Mouse (Mus musculus): Measurements from ENCODE around the gene Cyp2d22. TPM values are rescaled to one million over a fixed set of nuclear protein-coding genes. Genes with fewer than 3 reads are reported as not detected.
"Not testable (repeated sequence)": the region's sequence is repeated elsewhere in the genome, so short reads cannot be mapped to it uniquely, and the experiment has no call there.

The Cyp2d22 gene
- polyA plus RNA-seq, 1 experiment from 2014 or later, result 10.9 TPM

DNA sequence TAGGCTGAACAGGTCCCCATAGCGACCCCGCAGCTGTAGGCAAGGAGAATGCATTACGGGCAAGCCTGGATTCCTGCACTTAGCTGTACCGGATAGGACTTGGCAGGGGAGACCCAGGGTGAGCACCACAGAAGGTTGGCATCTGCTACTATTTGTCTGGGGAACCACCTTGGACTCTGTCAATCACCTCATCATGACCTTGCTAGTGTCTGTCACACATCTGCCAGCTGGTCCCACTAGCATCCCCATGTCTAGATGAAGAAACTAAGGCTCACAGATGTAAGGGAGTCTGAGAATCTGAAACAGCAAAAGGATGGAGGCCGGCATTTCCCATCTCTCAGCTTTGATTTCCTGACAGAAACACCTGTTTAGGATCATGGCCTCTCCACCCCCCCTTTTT is 5.6 kb downstream of the Cyp2d22 start:
- H3K4me3 ChIP-seq, result no peak overlapping the region
- no peak overlapping the region for H3K9ac ChIP-seq
- H3K4me2 ChIP-seq (replicated peaks), result no peak overlapping the region
- 0 out of 2 replicates have a peak, but pooled peaks cover 5% of the 10 kb centered on the region for H3K36me3 ChIP-seq
- ATAC-seq (ENCODE audit: insufficient number of reproducible peaks, insufficient read depth, low FRiP score, low TSS enrichment), result no peak
- H3K9me3 ChIP-seq, result no peaks in the 10 kb centered on the region
- H3K27me3 ChIP-seq, result no peaks in the 10 kb centered on the region
- H3K27ac ChIP-seq, result no peak overlapping the region
- WGBS, result 81% methylated on average over 5 of the region's 5 CpGs
- H3K4me1 ChIP-seq, result peaks cover 2% of the 10 kb centered on the region; the same call in 1 of the 2 replicates

DNA sequence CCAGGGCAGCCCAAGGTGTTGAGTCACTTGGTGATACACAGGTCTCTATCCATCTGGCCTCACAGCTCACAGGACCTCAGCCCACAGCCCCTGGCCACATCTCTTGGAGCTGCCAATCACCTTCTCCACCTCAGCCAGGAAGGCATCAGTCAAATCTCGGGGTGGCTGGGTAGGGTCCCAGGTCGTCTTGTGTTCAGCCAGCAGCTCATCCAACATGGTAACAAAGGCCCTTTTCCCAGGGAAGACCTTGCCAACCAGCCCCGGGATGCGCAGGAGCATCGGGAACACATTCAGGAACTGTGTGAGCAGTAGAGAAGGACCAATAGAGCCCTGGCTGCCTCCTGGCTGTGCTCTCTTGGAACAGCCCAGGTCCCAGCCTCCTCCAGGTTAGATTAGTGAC is 7.1 kb downstream of the Cyp2d22 start:
- Histone ChIP-seq H3K27ac (no peak overlapping the region), H3K36me3 (0 out of 2 replicates have a peak, but pooled peaks cover 5% of the 10 kb centered on the region), H3K4me3 (no peak overlapping the region), H3K4me1 (no peaks in the 10 kb centered on the region), H3K9me3 (no peaks in the 10 kb centered on the region), H3K4me2 (replicated peaks) (no peak overlapping the region), H3K9ac (no peak overlapping the region), H3K27me3 (no peaks in the 10 kb centered on the region)
- no peak for ATAC-seq (ENCODE audit: insufficient number of reproducible peaks, insufficient read depth, low FRiP score, low TSS enrichment)
- 79% methylated on average over 5 of the region's 5 CpGs for WGBS

DNA sequence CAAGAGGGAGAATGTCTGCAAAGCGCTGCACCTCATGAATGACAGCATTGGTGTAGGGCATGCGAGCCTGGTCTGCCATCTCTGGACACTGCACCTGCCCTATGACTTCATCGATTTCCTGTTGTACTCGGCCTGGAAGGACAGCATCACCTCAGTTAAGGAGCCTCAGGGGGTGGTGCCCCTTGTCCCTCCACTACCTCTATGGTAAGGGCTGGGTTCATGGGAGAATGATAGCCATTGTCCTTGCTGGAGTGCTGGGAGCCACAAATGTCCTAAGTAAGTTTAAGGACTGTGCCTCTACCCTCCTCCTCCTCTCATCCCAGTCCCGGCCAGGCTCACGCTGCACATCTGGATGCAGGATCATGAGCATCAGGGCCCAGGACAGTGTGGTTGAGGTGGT is 7.6 kb downstream of the Cyp2d22 start:
- H3K27me3 ChIP-seq, result no peaks in the 10 kb centered on the region
- no peak overlapping the region for H3K27ac ChIP-seq
- 0 out of 2 replicates have a peak, but pooled peaks cover 5% of the 10 kb centered on the region for H3K36me3 ChIP-seq
- H3K9me3 ChIP-seq, result no peaks in the 10 kb centered on the region
- WGBS, result 82% methylated on average over 6 of the region's 6 CpGs
- no peak overlapping the region for H3K9ac ChIP-seq
- no peak overlapping the region for H3K4me2 ChIP-seq (replicated peaks)
- ATAC-seq (ENCODE audit: insufficient number of reproducible peaks, insufficient read depth, low FRiP score, low TSS enrichment), result no peak
- H3K4me3 ChIP-seq, result no peak overlapping the region
- H3K4me1 ChIP-seq, result no peaks in the 10 kb centered on the region

DNA sequence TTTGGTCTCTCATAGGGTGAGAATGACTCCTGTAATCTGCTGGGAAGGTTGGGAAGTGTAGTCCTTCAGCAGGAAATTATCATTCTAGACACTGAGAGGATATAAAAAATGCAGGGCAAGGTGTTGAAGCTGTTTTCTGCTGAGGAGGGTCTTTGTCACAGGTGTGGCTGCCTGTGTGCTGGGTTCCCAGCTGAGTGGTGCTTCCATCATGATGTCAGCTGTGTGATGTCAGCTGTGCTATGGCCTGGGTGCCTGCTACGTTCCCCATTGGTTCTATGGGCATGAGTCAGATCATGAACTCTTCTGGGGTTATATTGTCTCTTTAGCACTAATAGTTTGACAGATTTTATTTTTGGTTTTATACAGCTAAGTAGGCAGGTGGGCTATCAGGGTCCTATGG is 11.2 kb downstream of the Cyp2d22 start:
- no peak overlapping the region for H3K9ac ChIP-seq
- ATAC-seq (ENCODE audit: insufficient number of reproducible peaks, insufficient read depth, low FRiP score, low TSS enrichment), result no peak
- 0 out of 2 replicates have a peak, but pooled peaks cover 5% of the 10 kb centered on the region for H3K36me3 ChIP-seq
- no peak overlapping the region for H3K4me2 ChIP-seq (replicated peaks)
- H3K27me3 ChIP-seq, result no peaks in the 10 kb centered on the region
- 91% methylated on average over 1 of the region's 1 CpGs for WGBS
- no peak overlapping the region for H3K4me3 ChIP-seq
- H3K9me3 ChIP-seq, result no peaks in the 10 kb centered on the region
- no peak overlapping the region for H3K27ac ChIP-seq
- H3K4me1 ChIP-seq, result no peaks in the 10 kb centered on the region

DNA sequence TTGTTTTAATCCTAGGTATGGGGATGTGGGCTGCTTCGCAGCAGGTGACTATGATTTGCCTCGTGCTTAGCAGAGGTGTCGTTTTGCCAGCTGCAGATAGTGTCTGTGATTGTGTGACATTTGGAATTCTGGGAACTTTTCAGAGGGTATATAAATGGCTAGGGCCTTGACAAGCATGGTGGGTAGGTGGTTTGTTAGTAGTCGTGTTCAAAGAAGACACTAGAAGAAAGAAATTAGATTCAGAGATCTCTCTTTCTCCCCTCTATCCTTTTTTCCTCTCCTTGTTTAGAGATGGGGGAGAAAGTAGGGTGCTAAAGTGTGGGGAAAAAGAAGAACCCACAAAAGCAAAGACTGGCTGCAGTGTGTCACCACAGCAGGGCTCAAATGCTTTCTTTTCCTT is 11.9 kb downstream of the Cyp2d22 start:
- 91% methylated on average over 4 of the region's 4 CpGs for WGBS
- ATAC-seq (ENCODE audit: insufficient number of reproducible peaks, insufficient read depth, low FRiP score, low TSS enrichment), result no peak
- Histone ChIP-seq H3K4me1 (no peaks in the 10 kb centered on the region), H3K27me3 (no peaks in the 10 kb centered on the region), H3K9ac (no peak overlapping the region), H3K27ac (no peak overlapping the region), H3K9me3 (no peaks in the 10 kb centered on the region), H3K36me3 (no peaks in the 10 kb centered on the region), H3K4me2 (replicated peaks) (no peak overlapping the region), H3K4me3 (no peak overlapping the region)

DNA sequence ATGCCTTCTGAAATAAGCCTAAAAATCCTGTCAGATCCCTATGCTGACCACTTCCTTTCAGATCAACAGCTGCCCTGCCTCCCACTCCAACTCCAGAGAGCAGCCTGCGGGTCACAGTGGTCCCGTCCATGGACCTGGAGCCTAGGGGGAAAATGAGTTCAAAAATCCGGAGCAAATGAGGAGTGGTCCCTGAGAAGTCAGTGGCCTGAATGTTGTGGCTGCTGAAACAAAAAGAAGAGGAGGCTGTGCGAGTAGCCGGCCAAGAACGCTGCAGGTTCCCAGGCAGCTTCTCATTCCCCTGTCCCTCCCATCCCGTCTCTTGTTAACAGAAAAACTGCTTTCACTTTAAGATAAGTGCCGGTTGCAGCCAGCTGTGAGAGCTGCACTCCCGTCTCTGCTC is 15.5 kb downstream of the Cyp2d22 start:
- 18% methylated on average over 7 of the region's 9 CpGs for WGBS
- not testable (repeated sequence) for H3K27me3 ChIP-seq; H3K27ac ChIP-seq; H3K9me3 ChIP-seq; H3K4me2 ChIP-seq (replicated peaks); H3K9ac ChIP-seq; H3K4me3 ChIP-seq; H3K4me1 ChIP-seq; H3K36me3 ChIP-seq; ATAC-seq (ENCODE audit: insufficient number of reproducible peaks, insufficient read depth, low FRiP score, low TSS enrichment)

DNA sequence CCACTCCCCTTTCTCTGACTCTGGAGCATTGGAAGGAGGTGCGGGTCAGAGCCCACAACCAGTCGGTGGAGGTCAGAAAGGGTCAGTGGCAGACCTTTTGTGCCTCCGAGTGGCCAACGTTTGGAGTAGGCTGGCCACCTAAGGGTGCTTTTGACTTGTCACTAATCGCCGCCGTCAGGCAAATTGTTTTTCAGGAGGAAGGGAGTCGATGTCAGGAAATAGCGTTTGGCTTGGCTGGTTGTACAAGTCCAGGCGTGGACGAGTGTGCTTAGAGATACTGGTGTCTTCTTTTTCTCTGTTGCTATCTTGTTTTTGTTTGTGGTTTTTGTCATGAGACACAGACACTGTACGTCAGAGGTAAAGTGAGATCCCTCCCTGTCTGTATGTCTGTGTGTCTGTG is 16.3 kb downstream of the Cyp2d22 start:
- not testable (repeated sequence) for H3K4me2 ChIP-seq (replicated peaks); H3K36me3 ChIP-seq; H3K9ac ChIP-seq; H3K4me1 ChIP-seq; H3K4me3 ChIP-seq; H3K9me3 ChIP-seq; ATAC-seq (ENCODE audit: insufficient number of reproducible peaks, insufficient read depth, low FRiP score, low TSS enrichment); H3K27me3 ChIP-seq; H3K27ac ChIP-seq
- WGBS, result 71% methylated on average over 8 of the region's 12 CpGs

DNA sequence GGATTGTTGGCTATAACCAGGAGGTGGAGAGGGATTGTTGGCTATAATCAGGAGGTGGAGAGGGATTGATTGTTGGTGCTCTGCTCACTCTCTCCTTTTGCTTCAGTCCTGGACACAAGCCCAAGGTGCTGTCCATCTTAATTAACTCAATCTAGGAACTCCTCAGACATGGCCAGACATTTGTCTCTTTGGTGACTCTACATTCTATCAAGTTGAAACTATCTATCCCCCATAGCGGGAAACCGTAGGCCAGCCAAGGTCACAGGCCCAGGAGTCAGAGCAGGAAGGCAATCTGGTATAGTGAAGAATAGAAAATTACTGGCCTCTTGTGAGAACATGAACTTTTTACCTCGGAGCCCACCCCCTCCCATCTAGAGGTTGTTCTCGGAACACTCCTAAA is 17.8 kb downstream of the Cyp2d22 start:
- Histone ChIP-seq H3K4me3 (no peak overlapping the region), H3K27ac (no peak overlapping the region), H3K4me1 (no peaks in the 10 kb centered on the region), H3K9me3 (no peaks in the 10 kb centered on the region), H3K4me2 (replicated peaks) (no peak overlapping the region), H3K9ac (no peak overlapping the region), H3K27me3 (no peaks in the 10 kb centered on the region), H3K36me3 (no peaks in the 10 kb centered on the region)
- ATAC-seq (ENCODE audit: insufficient number of reproducible peaks, insufficient read depth, low FRiP score, low TSS enrichment), result no peak
- WGBS, result 78% methylated on average over 4 of the region's 4 CpGs

DNA sequence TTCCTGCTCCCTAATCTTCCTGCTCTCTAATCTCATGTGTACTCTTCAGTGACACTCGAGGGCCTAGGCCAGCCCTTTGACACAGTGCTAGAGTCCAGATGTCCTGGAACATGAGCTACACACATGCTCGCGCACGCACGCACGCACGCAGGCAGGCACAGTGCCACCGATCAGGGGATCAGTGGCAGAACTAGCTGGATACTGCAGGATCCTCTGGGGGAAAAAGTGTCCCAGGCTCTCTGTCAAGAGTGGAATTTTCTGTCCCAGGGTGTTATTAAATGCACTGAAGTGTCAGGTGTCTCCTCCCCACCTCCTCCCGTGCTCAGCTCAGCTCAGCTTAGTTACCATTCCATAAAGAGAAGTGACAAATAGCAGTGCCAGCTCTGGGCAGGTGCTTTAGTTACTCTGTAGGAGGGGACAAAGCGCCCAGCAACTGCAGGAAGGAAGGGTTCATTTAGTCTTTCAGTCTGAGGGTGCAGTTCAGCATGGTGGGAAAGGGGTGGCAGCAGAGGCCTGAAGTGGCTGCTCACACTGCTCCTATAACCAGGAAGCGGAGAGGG is 18.5 kb downstream of the Cyp2d22 start:
- H3K4me2 ChIP-seq (replicated peaks), result no peak overlapping the region
- 66% methylated on average over 11 of the region's 11 CpGs for WGBS
- H3K27me3 ChIP-seq, result no peaks in the 10 kb centered on the region
- H3K9me3 ChIP-seq, result no peaks in the 10 kb centered on the region
- H3K27ac ChIP-seq, result 0 out of 2 replicates have a peak overlapping the region, but pooled peaks have one; percentile 41
- ATAC-seq (ENCODE audit: insufficient number of reproducible peaks, insufficient read depth, low FRiP score, low TSS enrichment), result no peak
- H3K9ac ChIP-seq, result no peak overlapping the region
- H3K4me3 ChIP-seq, result no peak overlapping the region
- no peaks in the 10 kb centered on the region for H3K4me1 ChIP-seq
- no peaks in the 10 kb centered on the region for H3K36me3 ChIP-seq

DNA sequence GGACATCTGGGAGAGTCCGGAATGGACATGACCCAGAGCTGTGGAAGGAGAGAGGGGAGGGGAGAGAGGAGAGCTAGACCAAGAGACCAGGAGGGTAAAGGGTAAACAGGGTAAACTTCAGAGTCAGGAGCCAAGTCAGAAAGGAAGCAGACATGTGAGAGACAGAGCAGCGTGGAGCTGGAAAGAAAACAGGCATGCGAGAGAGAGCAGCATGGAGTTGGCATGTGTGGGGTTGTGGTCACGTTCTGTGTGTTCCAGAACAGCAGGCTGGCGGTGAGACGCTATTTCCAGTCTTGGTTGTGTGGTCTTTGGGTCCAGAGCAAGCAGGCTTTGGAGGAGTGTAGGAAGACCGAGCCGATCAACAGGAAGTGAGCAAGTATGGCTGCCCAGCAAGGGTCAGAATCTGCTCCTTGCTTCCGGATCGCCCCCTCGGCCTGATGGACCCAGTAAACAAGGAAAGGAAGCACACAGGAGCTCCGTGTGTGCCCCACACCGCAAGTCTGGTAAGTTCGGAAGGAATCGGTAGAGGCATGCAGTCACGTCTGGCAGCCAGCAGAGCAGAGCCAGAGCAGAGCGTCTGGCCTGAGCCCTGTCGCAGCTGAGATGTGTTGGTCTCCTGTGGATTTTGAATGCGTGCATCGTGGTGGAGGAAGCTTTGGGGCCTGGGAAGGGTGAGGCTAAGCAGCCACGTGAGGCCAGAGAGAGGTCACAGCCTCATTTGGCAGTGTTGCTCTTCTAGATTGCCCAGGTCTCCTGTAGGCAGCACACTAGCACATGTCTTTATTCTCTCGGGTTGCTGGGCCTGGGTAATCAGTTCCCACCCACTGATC is 21.4 kb downstream of the Cyp2d22 start:
- WGBS, result 60% methylated on average over 22 of the region's 22 CpGs

DNA sequence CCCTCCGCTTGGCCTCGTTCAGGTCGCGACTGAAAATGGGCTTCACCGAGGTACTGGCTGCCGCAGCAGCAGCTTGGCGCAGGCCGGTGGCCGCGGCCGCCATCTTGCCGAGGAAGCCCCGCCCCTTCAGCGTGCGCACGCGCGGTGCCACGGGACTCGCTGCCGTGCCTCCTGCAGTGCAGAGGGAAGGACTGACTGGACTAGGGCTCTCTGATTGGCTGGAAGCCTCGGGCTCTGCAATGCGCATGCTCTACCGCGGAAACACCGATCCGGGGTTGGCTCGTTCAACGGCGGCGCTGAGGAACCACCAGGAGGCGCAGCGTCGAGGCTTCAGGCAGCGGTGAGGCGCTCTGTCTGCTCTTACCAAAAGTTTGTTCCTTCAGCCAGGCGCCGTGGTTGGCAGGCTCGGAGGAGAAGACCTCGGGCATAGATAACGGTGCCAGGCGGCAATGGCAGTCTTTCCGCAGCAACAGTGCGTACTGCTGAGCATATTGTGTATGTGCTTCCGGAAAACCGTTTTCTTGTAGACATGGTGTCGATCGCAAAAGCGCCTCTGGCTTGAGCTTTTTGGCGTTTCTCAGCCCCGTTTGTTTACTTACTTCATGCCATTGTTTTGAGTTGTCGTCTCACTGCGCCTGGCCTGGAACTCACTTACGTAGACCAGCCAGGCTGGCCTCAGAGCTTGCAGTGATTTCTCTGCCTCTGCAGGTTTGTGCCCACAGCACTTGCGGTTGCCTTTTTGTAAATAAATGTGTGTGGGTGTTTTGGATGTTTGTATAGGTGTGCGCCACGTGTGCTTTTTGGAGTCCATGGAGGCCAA is 25.7 kb downstream of the Cyp2d22 start, which contains the start of gene Ndufa6:
Ndufa6 (minus strand) TSS at position 197 of the 820 bp plus-strand sequence.
- H3K4me3 ChIP-seq, result peak within 1 kb of the TSS; percentile 92
- peak within 1 kb of the TSS; percentile 61 for H3K4me2 ChIP-seq (replicated peaks)
- no peaks in the 10 kb centered on the region for H3K9me3 ChIP-seq
- H3K4me1 ChIP-seq, result peaks cover 6% of the 10 kb centered on the region
- H3K9ac ChIP-seq, result peak within 1 kb of the TSS; percentile 95
- peak; percentile 98 for ATAC-seq (ENCODE audit: insufficient number of reproducible peaks, insufficient read depth, low FRiP score, low TSS enrichment)
- peak within 1 kb of the TSS; percentile 82 for H3K27ac ChIP-seq
- peaks cover 19% of the 10 kb centered on the region for H3K36me3 ChIP-seq
- no peaks in the 10 kb centered on the region for H3K27me3 ChIP-seq
- 2% methylated on average over 57 of the region's 57 CpGs for WGBS

More for the DNA sequence above, 21.4 kb downstream of the Cyp2d22 start:
- no peaks in the 10 kb centered on the region for H3K27me3 ChIP-seq
- H3K4me3 ChIP-seq, result no peak overlapping the region
- no peak overlapping the region for H3K4me2 ChIP-seq (replicated peaks)
- H3K9me3 ChIP-seq, result no peaks in the 10 kb centered on the region
- H3K4me1 ChIP-seq, result no peaks in the 10 kb centered on the region
- ATAC-seq (ENCODE audit: insufficient number of reproducible peaks, insufficient read depth, low FRiP score, low TSS enrichment), result no peak
- H3K9ac ChIP-seq, result no peak overlapping the region
- H3K36me3 ChIP-seq, result no peaks in the 10 kb centered on the region
- peak overlapping the region; percentile 36; the same call in 1 of the 2 replicates for H3K27ac ChIP-seq
